Mouse (Mus musculus) midbrain, embryonic 15.5 days (tissue): ENCODE measurements around the gene Tex35. TPM values are rescaled to one million over a fixed set of nuclear protein-coding genes. Genes with fewer than 3 reads are reported as not detected.

Source experiments
- ATAC-seq: fragments of 200-750 bp; cut with Nextera tagmentation; replicated peaks from 2 replicates; pipeline ENCODE4 v1.8.0; 2017; ENCODE audit warnings: moderate TSS enrichment
- H3K27ac ChIP-seq: fragments of 300-500 bp; sonication (generic); 2 replicates; pipeline ENCODE4 v1.5.1; 2015; ENCODE audit warnings: mild to moderate bottlenecking, inconsistent platforms
- H3K27me3 ChIP-seq: fragments of 300-500 bp; sonication (generic); replicated peaks from 2 replicates; pipeline ENCODE4 v1.6.1; 2015; ENCODE audit warnings: inconsistent platforms
- H3K36me3 ChIP-seq: fragments of 300-500 bp; sonication (generic); replicated peaks from 2 replicates; pipeline ENCODE4 v1.6.1; 2015; ENCODE audit warnings: inconsistent platforms
- H3K4me1 ChIP-seq: fragments of 300-500 bp; sonication (generic); 2 replicates; pipeline ENCODE4 v1.6.1; 2015; ENCODE audit warnings: inconsistent platforms
- H3K4me2 ChIP-seq: fragments of 300-500 bp; sonication (generic); 2 replicates; pipeline ENCODE4 v1.6.1; 2015; ENCODE audit warnings: inconsistent platforms, mild to moderate bottlenecking, moderate library complexity
- H3K4me3 ChIP-seq: fragments of 300-500 bp; sonication (generic); 2 replicates; pipeline ENCODE4 v1.5.1; 2015; ENCODE audit warnings: mild to moderate bottlenecking, inconsistent platforms
- H3K9ac ChIP-seq: fragments of 300-500 bp; sonication (generic); 2 replicates; pipeline ENCODE4 v1.6.1; 2015; ENCODE audit warnings: mild to moderate bottlenecking, inconsistent platforms
- H3K9me3 ChIP-seq: fragments of 300-500 bp; sonication (generic); 2 replicates; pipeline ENCODE4 v1.6.1; 2016; ENCODE audit warnings: inconsistent platforms
- WGBS: fragments of 180-500 bp; shearing (Covaris S2); methylation state at CpG from one replicate; pipeline ENCODE4 v1.1.7; 2015; ENCODE audit warnings: mixed read lengths; 5-methylcytosine and 5-hydroxymethylcytosine counted together
- polyA plus RNA-seq: library from polyadenylated mRNA; unstranded; fragments of >200 nt; fragmentation: Nextera tagmentation; extraction: Ambion mirVana; gene quantifications from 2 replicates; pipeline ENCODE4 v1.2.1, GENCODE M21; 2015

Gene Tex35
- polyA plus RNA-seq, 1 experiment from 2014 or later, result not detected

- Histone ChIP-seq H3K36me3 (no peaks in the 10 kb centered on the region), H3K9ac (no peak overlapping the region), H3K4me2 (no peak overlapping the region), H3K27me3 (no peaks in the 10 kb centered on the region), H3K4me3 (no peak overlapping the region), H3K27ac (no peak overlapping the region), H3K9me3 (no peaks in the 10 kb centered on the region), H3K4me1 (no peaks in the 10 kb centered on the region)
- ATAC-seq, result no peak
- 73% methylated on average over 6 of the region's 6 CpGs for WGBS
Measured at GRCm38 (mm10) chr1:157110287-157110835, 1.9 kb upstream of the Tex35 start.

GRCm38 (mm10) chr1:157101122-157101865, 7.2 kb downstream of the Tex35 start:
- Histone ChIP-seq H3K4me2 (peak overlapping the region; percentile 52), H3K27me3 (no peaks in the 10 kb centered on the region), H3K4me3 (peak overlapping the region; percentile 23), H3K9me3 (no peaks in the 10 kb centered on the region), H3K4me1 (peaks cover 8% of the 10 kb centered on the region), H3K9ac (peak overlapping the region; percentile 31; the same call in 1 of the 2 replicates), H3K27ac (peak overlapping the region; percentile 74), H3K36me3 (no peaks in the 10 kb centered on the region)
- ATAC-seq, result peak; percentile 90
- 9% methylated on average over 19 of the region's 19 CpGs for WGBS

GRCm38 (mm10) chr1:157095534-157095933, 12.9 kb downstream of the Tex35 start:
- H3K9ac ChIP-seq, result no peak overlapping the region
- no peaks in the 10 kb centered on the region for H3K36me3 ChIP-seq
- no peaks in the 10 kb centered on the region for H3K4me1 ChIP-seq
- H3K4me3 ChIP-seq, result no peak overlapping the region
- no peak for ATAC-seq
- H3K27me3 ChIP-seq, result no peaks in the 10 kb centered on the region
- H3K27ac ChIP-seq, result no peak overlapping the region
- H3K4me2 ChIP-seq, result no peak overlapping the region
- no peaks in the 10 kb centered on the region for H3K9me3 ChIP-seq
- 89% methylated on average over 4 of the region's 4 CpGs for WGBS

DNA sequence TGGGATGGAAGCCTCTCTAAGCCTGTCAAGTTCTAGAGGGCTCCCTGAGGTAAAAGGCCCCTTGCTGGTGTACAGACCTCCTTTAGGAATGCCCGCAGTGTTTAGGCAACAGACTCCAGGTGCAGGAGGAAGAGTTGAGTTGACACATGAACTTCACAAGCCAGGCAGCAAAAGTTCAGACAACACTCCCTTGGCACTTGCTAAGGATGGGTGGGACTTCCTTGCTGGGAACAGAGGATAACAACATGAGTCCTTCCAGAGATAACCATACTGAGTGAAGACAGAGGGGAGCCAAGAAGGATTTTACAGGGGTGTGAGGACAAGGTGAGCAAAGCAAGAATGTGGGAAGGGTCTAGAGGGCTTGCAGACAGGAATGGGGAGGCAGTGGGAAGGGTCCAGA, 15.9 kb downstream of the Tex35 start:
- Histone ChIP-seq H3K36me3 (no peaks in the 10 kb centered on the region), H3K27me3 (no peaks in the 10 kb centered on the region), H3K9me3 (no peaks in the 10 kb centered on the region), H3K4me3 (no peak overlapping the region), H3K9ac (no peak overlapping the region), H3K4me2 (no peak overlapping the region), H3K27ac (no peak overlapping the region), H3K4me1 (no peaks in the 10 kb centered on the region)
- WGBS, result 89% methylated on average over 1 of the region's 1 CpGs
- no peak for ATAC-seq

- Histone ChIP-seq H3K4me2 (no peak overlapping the region), H3K4me1 (no peaks in the 10 kb centered on the region), H3K27ac (no peak overlapping the region), H3K4me3 (no peak overlapping the region), H3K9ac (no peak overlapping the region), H3K9me3 (no peaks in the 10 kb centered on the region), H3K27me3 (no peaks in the 10 kb centered on the region), H3K36me3 (no peaks in the 10 kb centered on the region)
- no peak for ATAC-seq
- WGBS, result 58% methylated on average over 4 of the region's 4 CpGs
Measured at GRCm38 (mm10) chr1:157092140-157092539, 16.3 kb downstream of the Tex35 start.

- no peak overlapping the region for H3K9ac ChIP-seq
- H3K4me1 ChIP-seq, result peaks cover 10% of the 10 kb centered on the region
- no peak overlapping the region for H3K4me2 ChIP-seq
- H3K27ac ChIP-seq, result no peak overlapping the region
- WGBS, result 87% methylated on average over 3 of the region's 3 CpGs
- no peak for ATAC-seq
- no peaks in the 10 kb centered on the region for H3K27me3 ChIP-seq
- no peak overlapping the region for H3K4me3 ChIP-seq
- no peaks in the 10 kb centered on the region for H3K9me3 ChIP-seq
- no peaks in the 10 kb centered on the region for H3K36me3 ChIP-seq
Measured at GRCm38 (mm10) chr1:157090835-157091234, 17.6 kb downstream of the Tex35 start.

DNA sequence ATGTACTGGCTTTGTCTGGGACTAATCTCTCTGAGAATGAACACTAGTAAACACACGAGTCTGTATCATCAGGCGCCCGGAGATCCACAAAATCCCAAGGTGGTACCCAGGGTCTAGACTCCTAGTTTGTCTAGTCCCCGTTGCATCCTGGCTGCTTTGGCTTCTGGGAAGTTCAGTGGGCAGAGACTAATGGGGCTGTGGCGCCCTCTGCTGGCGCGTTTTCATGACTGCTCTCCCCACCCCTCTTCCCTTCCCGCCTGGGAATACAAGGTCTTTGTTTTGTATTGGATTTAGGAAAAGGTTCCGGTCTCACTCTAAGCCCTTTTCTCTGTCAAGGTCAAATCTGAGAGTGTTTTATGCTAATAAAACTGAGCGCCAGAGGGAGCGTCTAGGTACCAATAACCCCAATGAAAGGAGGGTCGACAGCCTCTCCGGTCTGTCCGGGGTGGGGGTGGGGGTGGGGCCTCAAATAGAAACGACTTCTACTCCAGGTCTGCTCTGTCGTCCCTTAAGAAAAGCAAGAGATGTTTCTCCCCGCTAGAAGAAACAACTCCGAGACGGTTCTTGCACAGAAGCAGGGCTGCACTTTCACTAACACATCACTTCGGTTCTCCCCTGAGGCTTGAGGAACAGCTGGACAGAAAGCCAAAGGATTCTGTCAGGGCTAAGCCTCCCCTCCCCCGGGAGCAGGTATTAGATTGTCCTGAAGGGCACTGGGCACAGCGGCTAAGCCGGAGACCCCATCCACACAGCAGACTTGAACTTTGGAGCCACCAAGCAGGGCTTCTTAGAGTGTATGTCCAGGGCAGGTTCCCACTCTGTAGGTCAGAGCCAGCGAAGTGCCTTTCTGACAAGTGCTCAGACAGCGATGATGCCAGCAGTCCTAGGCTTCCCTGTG, 22.1 kb downstream of the Tex35 start:
- no peaks in the 10 kb centered on the region for H3K36me3 ChIP-seq
- H3K9ac ChIP-seq, result peak overlapping the region; percentile 24; the same call in 1 of the 2 replicates
- ATAC-seq, result peak; percentile 63
- H3K9me3 ChIP-seq, result no peaks in the 10 kb centered on the region
- peak overlapping the region; percentile 37 for H3K4me3 ChIP-seq
- H3K27me3 ChIP-seq, result no peaks in the 10 kb centered on the region
- H3K4me1 ChIP-seq, result peaks cover 15% of the 10 kb centered on the region
- WGBS, result 8% methylated on average over 25 of the region's 25 CpGs
- H3K4me2 ChIP-seq, result peak overlapping the region; percentile 56
- H3K27ac ChIP-seq, result peak overlapping the region; percentile 35

DNA sequence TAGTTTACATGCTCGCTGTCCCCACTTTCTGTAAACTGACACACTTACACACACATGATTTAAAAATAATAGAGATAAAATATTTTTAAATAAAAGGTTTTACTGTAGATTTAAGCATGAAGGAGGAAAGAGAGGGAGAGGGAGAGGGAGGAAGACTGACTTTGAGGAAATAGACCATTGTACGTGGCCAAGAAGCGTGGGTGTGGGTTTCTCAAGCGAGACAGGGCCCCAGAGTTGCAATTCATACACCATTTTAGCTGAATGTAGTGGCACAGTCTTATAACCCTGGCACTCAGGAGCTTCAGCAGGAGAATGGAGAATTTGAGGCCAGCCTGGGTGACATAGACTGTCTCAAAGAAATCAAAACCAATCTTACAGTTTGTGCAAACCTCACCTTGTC, 25.5 kb downstream of the Tex35 start:
- no peak overlapping the region for H3K27ac ChIP-seq
- no peak overlapping the region for H3K4me2 ChIP-seq
- no peak overlapping the region for H3K9ac ChIP-seq
- no peaks in the 10 kb centered on the region for H3K27me3 ChIP-seq
- no peaks in the 10 kb centered on the region for H3K9me3 ChIP-seq
- WGBS, result 87% methylated on average over 4 of the region's 4 CpGs
- H3K4me1 ChIP-seq, result peaks cover 23% of the 10 kb centered on the region
- H3K36me3 ChIP-seq, result no peaks in the 10 kb centered on the region
- no peak overlapping the region for H3K4me3 ChIP-seq
- no peak for ATAC-seq

GRCm38 (mm10) chr1:157081999-157082398, 26.5 kb downstream of the Tex35 start:
- H3K4me1 ChIP-seq, result peaks cover 23% of the 10 kb centered on the region
- H3K9me3 ChIP-seq, result no peaks in the 10 kb centered on the region
- H3K4me2 ChIP-seq, result no peak overlapping the region
- no peak overlapping the region for H3K27ac ChIP-seq
- H3K36me3 ChIP-seq, result no peaks in the 10 kb centered on the region
- no peak for ATAC-seq
- H3K27me3 ChIP-seq, result no peaks in the 10 kb centered on the region
- no peak overlapping the region for H3K4me3 ChIP-seq
- H3K9ac ChIP-seq, result no peak overlapping the region
- WGBS, result 66% methylated on average over 8 of the region's 8 CpGs

DNA sequence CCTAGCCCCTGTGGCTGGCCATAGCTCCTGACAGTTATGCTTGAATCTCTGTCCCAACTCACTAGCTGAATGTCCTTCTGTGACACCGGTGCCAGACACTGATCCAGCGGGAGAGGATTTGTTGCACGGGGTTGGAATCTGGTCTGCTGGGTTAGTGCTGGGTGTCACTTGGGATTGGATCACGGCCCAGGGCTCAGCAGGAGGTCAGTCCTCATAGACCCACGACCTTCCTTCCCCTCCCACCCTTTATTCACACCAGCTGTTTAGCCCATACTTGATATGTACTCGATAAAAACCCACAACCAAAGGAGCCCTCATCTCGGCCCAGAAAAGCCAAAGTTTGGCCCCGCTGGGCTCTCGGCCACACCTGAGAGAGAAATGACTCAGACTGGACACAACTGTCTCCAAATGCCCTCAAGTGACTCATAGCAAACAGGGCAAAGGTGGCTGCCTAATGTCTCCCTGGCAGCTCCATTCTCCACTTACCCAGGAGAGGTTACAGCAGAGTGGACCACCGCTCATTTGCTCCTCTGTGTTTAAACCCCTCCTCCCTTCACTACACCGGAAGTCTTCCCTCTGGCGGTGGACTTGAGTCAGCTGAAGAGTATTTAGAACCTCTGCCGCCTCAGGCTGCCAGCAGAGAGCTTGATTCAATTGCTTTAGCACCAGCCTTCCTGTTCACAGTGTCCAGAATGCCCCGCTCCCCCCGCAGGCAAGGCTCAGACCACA, 27.2 kb downstream of the Tex35 start:
- no peak overlapping the region for H3K4me3 ChIP-seq
- no peak overlapping the region for H3K4me2 ChIP-seq
- no peaks in the 10 kb centered on the region for H3K9me3 ChIP-seq
- H3K36me3 ChIP-seq, result no peaks in the 10 kb centered on the region
- 46% methylated on average over 15 of the region's 15 CpGs for WGBS
- no peak overlapping the region for H3K9ac ChIP-seq
- no peak overlapping the region for H3K27ac ChIP-seq
- no peak for ATAC-seq
- peaks cover 17% of the 10 kb centered on the region for H3K4me1 ChIP-seq
- no peaks in the 10 kb centered on the region for H3K27me3 ChIP-seq

GRCm38 (mm10) chr1:157080071-157080470, 28.4 kb downstream of the Tex35 start:
- no peak overlapping the region for H3K4me3 ChIP-seq
- WGBS, result 78% methylated on average over 7 of the region's 7 CpGs
- H3K27ac ChIP-seq, result no peak overlapping the region
- H3K27me3 ChIP-seq, result no peaks in the 10 kb centered on the region
- no peak overlapping the region for H3K9ac ChIP-seq
- H3K36me3 ChIP-seq, result no peaks in the 10 kb centered on the region
- H3K4me1 ChIP-seq, result peaks cover 11% of the 10 kb centered on the region; the same call in 1 of the 2 replicates
- H3K4me2 ChIP-seq, result no peak overlapping the region
- ATAC-seq, result no peak
- H3K9me3 ChIP-seq, result no peaks in the 10 kb centered on the region
